Mouse (Mus musculus): ENCODE results near the gene Timm17a.

- TF ChIP-seq GATA1 (IDR thresholded peaks at IDR 0.05; ENCODE audit: borderline replicate concordance, low read length) (no peak), FLI1 (IDR thresholded peaks at IDR 0.05; ENCODE audit: low read length) (no peak)
Measured at GRCm38 (mm10) chr1:135361491-135361890, 47.9 kb upstream of the Timm17a start.
